Mouse (Mus musculus) heart, adult 2 months (tissue): Measurements from ENCODE around the gene Atf7ip. TPM values are rescaled to one million over a fixed set of nuclear protein-coding genes. Genes with fewer than 3 reads are reported as not detected.

Experiments
- DNase-seq, 2 experiments: peaks; one replicate each; pipeline ENCODE4 v3.0.0; 2021
- H3K27ac ChIP-seq: fragments of 200-600 bp; 2 replicates; pipeline ENCODE4 v1.8.1; 2022
- H3K27me3 ChIP-seq: fragments of 200-500 bp; 2 replicates; pipeline ENCODE4 v1.6.1; 2012; ENCODE audit warnings: mild to moderate bottlenecking, low read length, inconsistent platforms, mixed read lengths; ENCODE audit not compliant: control insufficient read depth, insufficient read depth
- H3K36me3 ChIP-seq: fragments of 200-500 bp; 2 replicates; pipeline ENCODE4 v1.6.1; 2012; ENCODE audit warnings: low read length, inconsistent platforms; ENCODE audit not compliant: control insufficient read depth, insufficient read depth
- H3K4me1 ChIP-seq: fragments of 200-500 bp; 2 replicates; pipeline ENCODE4 v1.6.1; 2011; ENCODE audit warnings: low read length; ENCODE audit not compliant: control insufficient read depth, insufficient read depth
- H3K4me3 ChIP-seq: fragments of 200-600 bp; 2 replicates; pipeline ENCODE4 v1.8.1; 2022
- H3K79me2 ChIP-seq: fragments of 200-500 bp; replicated peaks from 2 replicates; pipeline ENCODE4 v1.6.1; 2012; ENCODE audit warnings: mild to moderate bottlenecking, inconsistent platforms, low read length, moderate library complexity, mixed read lengths; ENCODE audit not compliant: control insufficient read depth, insufficient read depth
- H3K9ac ChIP-seq: fragments of 200-500 bp; 2 replicates; pipeline ENCODE4 v1.6.1; 2012; ENCODE audit warnings: low read depth, mild to moderate bottlenecking, control low read depth, inconsistent platforms, low read length, mixed read lengths
- CTCF ChIP-seq: fragments of 200-600 bp; IDR thresholded peaks from 2 replicates; pipeline ENCODE4 v1.8.1; 2022; ENCODE audit warnings: antibody characterized with exemption, mild to moderate bottlenecking, moderate library complexity
- EP300 ChIP-seq: fragments of 200-500 bp; IDR thresholded peaks from 2 replicates; pipeline ENCODE4 v1.6.1; 2011; ENCODE audit warnings: low read depth, low read length, control low read depth; ENCODE audit not compliant: insufficient read depth
- POLR2A ChIP-seq: fragments of 200-500 bp; IDR thresholded peaks from 2 replicates; pipeline ENCODE4 v1.6.1; 2011; ENCODE audit warnings: mild to moderate bottlenecking, low read depth, low read length, control low read depth; ENCODE audit not compliant: insufficient read depth
- WGBS: fragments of 180-500 bp; shearing (Covaris S2); methylation state at CpG from one replicate; pipeline ENCODE4 v1.1.7; 2018; 5-methylcytosine and 5-hydroxymethylcytosine counted together
- intact Hi-C: fragments of 180-260 bp; cut with DNase I; formaldehyde crosslinking; loops from one replicate; pipeline ENCODE4 v1.15.1; 2025
- polyA plus RNA-seq: library from polyadenylated mRNA; depleted of rRNA; stranded (reverse); fragments of >200 nt; gene quantifications from 2 replicates; pipeline ENCODE4 v1.2.3, GENCODE M21; 2012
- total RNA-seq, 2 experiments: library from RNA; stranded (reverse); gene quantifications; 2 replicates each; pipeline ENCODE4 v1.2.3; 2021

Gene Atf7ip
- total and polyA plus RNA-seq, 3 experiments, result 21.4 to 88.0 (median 73.1) TPM

DNA sequence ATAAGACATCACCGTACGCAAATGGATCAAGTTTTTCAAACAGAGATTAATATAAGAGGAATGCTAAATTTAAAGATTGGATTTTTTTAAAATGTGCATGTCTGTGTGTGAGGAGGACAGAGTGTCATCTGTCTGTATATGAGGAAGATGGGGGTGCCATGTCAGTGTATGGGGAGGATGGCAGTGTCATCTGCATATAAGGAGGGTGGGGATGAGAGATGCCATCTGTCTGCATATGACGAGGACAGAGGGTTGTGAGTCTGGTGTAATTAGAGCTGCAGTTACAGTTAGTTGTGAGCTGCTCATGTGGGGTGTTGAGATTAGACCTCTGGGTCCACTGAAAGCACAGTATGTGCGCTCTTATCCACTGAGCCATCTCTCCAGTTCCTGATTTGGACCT, 84.8 kb downstream of the Atf7ip start:
- no peak for DNase-seq
- Histone ChIP-seq H3K79me2 (peaks cover 2% of the 10 kb centered on the region; the same call in 1 of the 2 replicates), H3K36me3 (no peaks in the 10 kb centered on the region; the same call in 1 of the 2 replicates), H3K9ac (no peak overlapping the region), H3K4me3 (no peak overlapping the region), H3K27ac (no peak overlapping the region), H3K27me3 (no peaks in the 10 kb centered on the region), H3K4me1 (no peaks in the 10 kb centered on the region)
- WGBS, result 85% methylated on average over 4 of the region's 4 CpGs
- intact Hi-C loops, result no loop called here
- TF ChIP-seq POLR2A (no peak), EP300 (no peak), CTCF (no peak)

DNA sequence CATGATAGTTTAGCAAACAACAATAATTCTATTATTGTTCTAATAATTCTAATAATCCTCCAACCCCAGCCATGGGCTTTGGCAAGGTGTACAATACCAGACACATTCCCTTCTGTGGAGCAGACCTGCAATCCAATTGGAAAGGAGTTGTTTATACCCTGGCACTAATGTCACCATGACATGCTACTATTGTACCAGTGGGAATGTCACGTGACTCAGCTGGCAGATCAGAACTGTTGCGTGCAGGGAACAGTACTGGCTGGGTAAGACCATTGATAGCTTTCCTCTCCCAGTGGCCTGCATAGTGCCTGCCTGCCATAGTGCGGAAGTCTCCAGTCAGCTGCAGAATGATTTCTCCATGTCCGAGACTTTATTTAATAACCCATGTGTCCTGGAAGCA, 88.6 kb downstream of the Atf7ip start:
- H3K9ac ChIP-seq, result no peak overlapping the region
- H3K4me3 ChIP-seq, result no peak overlapping the region
- intact Hi-C loops, result no loop called here
- H3K36me3 ChIP-seq, result no peaks in the 10 kb centered on the region; the same call in 1 of the 2 replicates
- 84% methylated on average over 4 of the region's 4 CpGs for WGBS
- no peak for DNase-seq
- H3K27me3 ChIP-seq, result no peaks in the 10 kb centered on the region
- H3K27ac ChIP-seq, result no peak overlapping the region
- no peaks in the 10 kb centered on the region for H3K4me1 ChIP-seq
- TF ChIP-seq EP300, result no peak
- TF ChIP-seq POLR2A, result no peak
- TF ChIP-seq CTCF, result no peak
- no peaks in the 10 kb centered on the region for H3K79me2 ChIP-seq

DNA sequence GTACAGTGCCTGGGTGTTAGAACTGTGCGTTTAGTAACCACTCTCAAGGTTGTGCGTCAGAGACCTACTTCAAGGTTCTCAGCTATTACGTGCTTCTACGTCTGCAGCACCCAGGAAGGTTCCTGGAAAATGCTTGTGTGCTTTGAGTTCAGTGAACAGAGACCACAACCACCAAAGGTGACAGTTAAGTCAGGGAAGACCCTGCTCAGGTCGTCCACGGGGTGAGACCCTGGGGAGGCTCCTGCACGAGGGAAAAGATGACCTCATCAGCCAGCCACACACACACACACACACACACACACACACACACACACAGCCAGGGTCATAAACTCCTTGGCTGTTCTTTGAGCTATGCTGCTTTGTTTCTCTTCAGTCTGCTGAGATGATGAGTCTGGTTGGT, 96.6 kb downstream of the Atf7ip start:
- no peaks in the 10 kb centered on the region for H3K79me2 ChIP-seq
- TF ChIP-seq CTCF (no peak), POLR2A (no peak), EP300 (no peak)
- WGBS, result 75% methylated on average over 7 of the region's 7 CpGs

DNA sequence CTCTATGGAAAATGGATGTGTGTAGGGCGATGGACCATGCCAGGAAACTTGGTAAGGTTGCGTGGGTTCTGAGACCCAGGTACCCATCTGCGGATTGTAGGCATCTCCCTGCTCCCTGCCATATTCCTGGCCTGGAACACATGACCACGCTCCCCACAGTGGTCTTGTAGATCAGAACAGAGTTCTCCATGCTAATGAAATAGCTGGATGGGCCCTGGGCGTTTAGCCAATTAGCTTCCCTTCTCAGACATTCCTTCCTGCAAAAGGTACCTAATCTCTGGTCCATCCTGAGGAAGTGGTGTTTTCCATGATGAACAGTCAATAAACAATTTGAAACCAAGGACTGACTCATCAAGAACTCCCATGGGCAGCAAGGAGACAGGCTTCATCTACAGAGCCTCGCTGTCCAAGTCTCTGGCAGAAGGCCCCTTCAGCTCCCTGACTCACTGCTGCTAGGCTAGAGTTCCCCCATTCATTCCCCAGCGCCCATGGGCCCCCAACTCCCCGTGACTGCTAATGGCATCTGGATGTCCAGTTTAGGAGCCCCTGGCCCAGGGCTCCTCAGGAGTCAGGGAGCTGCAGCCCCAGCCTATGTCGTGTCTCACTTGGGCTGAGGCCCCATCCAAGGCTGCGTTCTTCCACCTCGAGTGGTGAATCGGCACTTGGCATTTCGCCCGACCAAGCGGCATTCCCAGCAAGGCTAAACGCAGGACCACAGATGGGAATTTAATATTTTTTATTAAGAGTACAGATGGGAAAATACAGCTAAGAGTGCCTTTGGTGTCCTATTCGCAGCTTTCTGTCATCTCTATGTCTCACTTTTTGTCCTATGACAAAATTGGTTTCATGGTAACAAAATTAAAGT, 105.6 kb downstream of the Atf7ip start:
- H3K79me2 ChIP-seq, result no peaks in the 10 kb centered on the region
- H3K9ac ChIP-seq, result no peak overlapping the region
- no peak for DNase-seq
- intact Hi-C loops, result no loop called here
- no peaks in the 10 kb centered on the region for H3K36me3 ChIP-seq
- TF ChIP-seq POLR2A, result no peak
- no peak for TF ChIP-seq EP300
- no peak for TF ChIP-seq CTCF
- WGBS, result 77% methylated on average over 17 of the region's 17 CpGs
- no peaks in the 10 kb centered on the region for H3K27me3 ChIP-seq
- H3K27ac ChIP-seq, result no peak overlapping the region
- no peak overlapping the region for H3K4me3 ChIP-seq
- no peaks in the 10 kb centered on the region for H3K4me1 ChIP-seq

More for the DNA sequence above, 96.6 kb downstream of the Atf7ip start:
- Histone ChIP-seq H3K27me3 (no peaks in the 10 kb centered on the region), H3K4me3 (no peak overlapping the region), H3K9ac (no peak overlapping the region), H3K27ac (no peak overlapping the region), H3K4me1 (no peaks in the 10 kb centered on the region), H3K36me3 (no peaks in the 10 kb centered on the region; the same call in 1 of the 2 replicates)
- intact Hi-C loops, result no loop called here
- no peak for DNase-seq

DNA sequence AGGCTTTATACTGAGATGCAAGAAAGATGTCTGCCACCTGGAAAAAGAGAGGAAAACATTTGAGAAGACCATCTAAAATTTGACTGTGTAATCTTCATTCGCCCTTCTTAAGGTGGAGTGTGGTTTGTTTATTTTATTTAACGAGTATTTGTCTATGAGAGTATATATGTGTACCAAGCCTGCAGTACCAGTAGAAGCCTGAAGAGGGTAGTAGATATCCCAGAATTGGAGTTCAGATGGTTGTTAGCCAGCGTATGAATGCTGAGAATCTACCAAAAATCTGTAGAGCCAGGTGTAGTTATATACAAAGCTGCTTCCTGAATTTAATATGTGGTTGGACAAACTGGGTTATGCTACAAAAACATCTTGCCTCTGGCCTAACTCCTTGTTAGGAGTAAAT, 106.3 kb downstream of the Atf7ip start:
- no peak for TF ChIP-seq POLR2A
- TF ChIP-seq CTCF, result peak; percentile 54
- no peak overlapping the region for H3K27ac ChIP-seq
- no peaks in the 10 kb centered on the region for H3K4me1 ChIP-seq
- H3K79me2 ChIP-seq, result no peaks in the 10 kb centered on the region
- DNase-seq, result no peak
- no peaks in the 10 kb centered on the region for H3K27me3 ChIP-seq
- WGBS, result 98% methylated on average over 3 of the region's 3 CpGs
- intact Hi-C loops, result no loop called here
- H3K9ac ChIP-seq, result no peak overlapping the region
- H3K36me3 ChIP-seq, result no peaks in the 10 kb centered on the region
- no peak overlapping the region for H3K4me3 ChIP-seq

DNA sequence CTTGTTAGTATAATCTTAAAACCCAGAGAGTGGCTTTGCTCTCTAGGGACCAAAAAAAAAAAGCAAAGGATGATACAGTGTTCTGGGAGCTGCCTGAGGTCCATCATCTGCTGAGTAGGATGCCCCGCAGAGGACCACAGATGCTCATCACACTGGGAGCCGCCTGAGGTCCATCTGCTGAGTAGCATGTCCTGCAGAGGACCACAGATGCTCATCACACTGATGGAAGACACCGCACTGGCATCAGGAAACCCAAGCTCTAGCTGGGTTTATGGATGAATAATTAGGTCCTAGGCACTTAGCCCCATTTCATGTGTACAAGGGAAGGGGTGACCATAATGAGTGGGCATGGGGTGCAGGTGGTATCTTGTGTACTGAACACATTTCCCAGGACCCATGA, 108.2 kb downstream of the Atf7ip start:
- no peak overlapping the region for H3K4me3 ChIP-seq
- intact Hi-C loops, result no loop called here
- no peak for DNase-seq
- no peak overlapping the region for H3K9ac ChIP-seq
- no peak for TF ChIP-seq CTCF
- no peak for TF ChIP-seq EP300
- TF ChIP-seq POLR2A, result no peak
- no peaks in the 10 kb centered on the region for H3K4me1 ChIP-seq
- H3K27me3 ChIP-seq, result no peaks in the 10 kb centered on the region
- no peaks in the 10 kb centered on the region for H3K79me2 ChIP-seq
- 89% methylated on average over 3 of the region's 3 CpGs for WGBS
- no peaks in the 10 kb centered on the region for H3K36me3 ChIP-seq
- H3K27ac ChIP-seq, result no peak overlapping the region
